Mouse (Mus musculus) stomach, postnatal 0 days (tissue): ENCODE measurements around the gene Tmprss3.

Source experiments
- CTCF ChIP-seq: IDR thresholded peaks from 2 replicates; pipeline ENCODE4 v1.5.1; 2016; ENCODE audit warnings: antibody characterized with exemption, low read depth, mild to moderate bottlenecking, moderate library complexity
- EP300 ChIP-seq: optimal IDR thresholded peaks from 2 replicates; pipeline ENCODE3; 2016; ENCODE audit warnings: antibody characterized with exemption

- no peak for TF ChIP-seq CTCF
- no peak for TF ChIP-seq EP300
Measured at GRCm38 (mm10) chr17:31152512-31152911, 46.3 kb downstream of the Tmprss3 start.
